Mouse (Mus musculus) B cell, adult 67 days (primary cell): Measurements from ENCODE around the gene Wipf1. TPM values are rescaled to one million over a fixed set of nuclear protein-coding genes. Genes with fewer than 3 reads are reported as not detected.

Experiments
- total RNA-seq, 2 experiments: library from RNA; stranded (reverse); gene quantifications; 4 replicates each; pipeline ENCODE4 v1.2.4; 2023

Gene Wipf1
- 100 to 1,000 TPM; 210 to 228 TPM for total RNA-seq

DNA sequence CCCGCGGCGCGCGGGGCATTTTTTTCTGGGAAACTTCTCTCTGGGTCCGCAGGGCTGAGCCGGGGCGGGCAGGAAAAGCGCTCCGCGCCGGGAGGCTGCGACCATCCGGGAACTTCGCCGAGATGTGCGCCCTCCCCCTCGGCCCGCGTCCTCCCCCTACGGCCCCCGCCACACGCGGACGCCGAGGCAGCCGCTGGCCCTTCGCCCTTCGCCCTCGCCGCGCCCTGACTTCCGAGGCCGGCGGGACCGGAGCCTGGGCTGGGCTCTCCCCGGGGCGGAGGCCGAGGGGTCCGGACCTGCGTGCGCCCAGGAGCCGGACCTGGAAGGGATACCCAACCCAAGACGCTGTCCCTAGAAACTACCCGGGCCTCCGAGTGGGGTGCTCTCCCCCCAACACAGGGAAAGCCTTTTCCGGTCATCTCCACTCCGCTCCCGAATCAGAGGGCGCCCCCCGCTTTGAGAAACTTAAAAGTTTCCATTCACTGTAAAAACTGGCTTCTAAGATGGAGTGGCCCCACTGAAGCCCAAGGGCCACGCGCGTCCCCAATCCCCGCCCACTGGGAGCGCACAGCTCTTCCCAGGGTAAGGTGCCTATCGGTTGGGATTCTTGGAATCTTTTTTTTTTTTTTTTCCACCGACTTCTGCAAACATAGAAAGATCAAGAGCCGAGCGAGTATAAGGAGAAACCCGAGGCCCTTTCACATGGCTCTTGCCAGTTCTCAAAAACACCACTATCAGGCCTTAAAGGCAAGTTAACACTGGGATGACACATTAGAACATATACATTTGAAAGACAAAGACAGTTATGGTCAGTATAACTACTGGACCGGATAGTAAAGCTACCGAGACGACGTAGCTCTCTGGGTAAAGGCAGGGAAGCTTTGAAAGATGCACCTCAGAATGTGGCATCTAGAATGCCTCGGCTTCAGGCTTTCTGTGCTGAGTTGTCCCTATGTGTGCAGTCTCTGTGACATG lies at the start of gene Wipf1:
TSS of gene Wipf1 (minus strand) at position 379 of the 975 bp plus-strand sequence.

GRCm38 (mm10) chr2:73386356-73387046 lies 143.0 kb downstream of the Wipf1 start, which contains the start of gene Gpr155:
Gpr155 (minus strand) TSS chr2:73386572.

Other genes with a start within 250 kb of the Wipf1 start
- 1 to 10 TPM; 2.9 to 4.6 TPM for gene Scrn3, start 217.1 kb downstream of the Wipf1 start, total RNA-seq
- gene Cir1, start 217.0 kb downstream of the Wipf1 start, total RNA-seq, result 10 to 100 TPM; 26.8 to 30.2 TPM
- gene Gpr155, start 143.2 kb downstream of the Wipf1 start, total RNA-seq, result 10 to 100 TPM; 20.7 to 28.8 TPM
- gene Chrna1, start 50.6 kb upstream of the Wipf1 start, total RNA-seq, result not detected
- under 1 TPM in 1 of 2 experiments, not detected in 1; 0.15 TPM for gene Chn1, start 245.6 kb upstream of the Wipf1 start, total RNA-seq